Mouse (Mus musculus): ENCODE results near the gene Hist1h2be. TPM values are rescaled to one million over a fixed set of nuclear protein-coding genes. Genes with fewer than 3 reads are reported as not detected.
A peak's percentile ranks its signal among the peaks of the same experiment; 100 is the strongest.
"Not testable (repeated sequence)": the region's sequence is repeated elsewhere in the genome, so short reads cannot be mapped to it uniquely, and the experiment has no call there.

Hist1h2be gene
- polyA plus RNA-seq, 1 experiment from 2014 or later, result 2.6 TPM

DNA sequence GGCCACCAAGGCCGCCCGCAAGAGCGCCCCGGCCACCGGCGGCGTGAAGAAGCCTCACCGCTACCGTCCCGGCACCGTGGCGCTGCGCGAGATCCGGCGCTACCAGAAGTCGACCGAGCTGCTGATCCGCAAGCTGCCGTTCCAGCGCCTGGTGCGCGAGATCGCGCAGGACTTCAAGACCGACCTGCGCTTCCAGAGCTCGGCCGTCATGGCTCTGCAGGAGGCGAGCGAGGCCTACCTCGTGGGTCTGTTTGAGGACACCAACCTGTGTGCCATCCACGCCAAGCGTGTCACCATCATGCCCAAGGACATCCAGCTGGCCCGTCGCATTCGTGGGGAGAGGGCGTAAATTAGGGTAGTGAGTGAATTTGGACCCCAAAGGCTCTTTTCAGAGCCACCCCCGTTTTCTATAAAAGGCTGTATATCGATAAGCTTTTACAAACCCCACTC lies 45.0 kb downstream of the Hist1h2be start:
- not testable (repeated sequence) for H3K9me3 ChIP-seq (replicated peaks); ATAC-seq; H3K27me3 ChIP-seq; H3K36me3 ChIP-seq (ENCODE audit: poor library complexity, severe bottlenecking)
- Histone ChIP-seq H3K4me1 (peaks cover 32% of the 10 kb centered on the region), H3K9ac (peak overlapping the region; percentile 82), H3K27ac (peak overlapping the region; percentile 91), H3K4me3 (peak overlapping the region; percentile 48), H3K4me2 (peak overlapping the region; percentile 74)
- WGBS, result 0% methylated on average over 9 of the region's 40 CpGs

GRCm38 (mm10) chr13:23575271-23575851 lies 45.6 kb downstream of the Hist1h2be start, which contains the start of gene Hist1h3d:
TSS of gene Hist1h3d (plus strand) at chr13:23575763.
- Histone ChIP-seq H3K4me1 (peaks cover 33% of the 10 kb centered on the region), H3K27ac (peak within 1 kb of the TSS; percentile 91), H3K9ac (peak within 1 kb of the TSS; percentile 82), H3K36me3 (ENCODE audit: poor library complexity, severe bottlenecking) (no peaks in the 10 kb centered on the region), H3K4me3 (peak within 1 kb of the TSS; percentile 48), H3K27me3 (no peaks in the 10 kb centered on the region), H3K9me3 (replicated peaks) (no peaks in the 10 kb centered on the region), H3K4me2 (peak within 1 kb of the TSS; percentile 74)
- ATAC-seq, result peak; percentile 59
- WGBS, result under 1% methylated on average over 17 of the region's 18 CpGs

GRCm38 (mm10) chr13:23574546-23575170 lies 46.3 kb downstream of the Hist1h2be start:
- Histone ChIP-seq H3K9ac (peak overlapping the region; percentile 65), H3K4me1 (peaks cover 37% of the 10 kb centered on the region), H3K4me2 (peak overlapping the region; percentile 75), H3K4me3 (peak overlapping the region; percentile 51), H3K27ac (peak overlapping the region; percentile 97)
- H3K9me3 ChIP-seq (replicated peaks); H3K27me3 ChIP-seq; H3K36me3 ChIP-seq (ENCODE audit: poor library complexity, severe bottlenecking); ATAC-seq: not testable (repeated sequence)
- 0% methylated on average over 12 of the region's 39 CpGs for WGBS

DNA sequence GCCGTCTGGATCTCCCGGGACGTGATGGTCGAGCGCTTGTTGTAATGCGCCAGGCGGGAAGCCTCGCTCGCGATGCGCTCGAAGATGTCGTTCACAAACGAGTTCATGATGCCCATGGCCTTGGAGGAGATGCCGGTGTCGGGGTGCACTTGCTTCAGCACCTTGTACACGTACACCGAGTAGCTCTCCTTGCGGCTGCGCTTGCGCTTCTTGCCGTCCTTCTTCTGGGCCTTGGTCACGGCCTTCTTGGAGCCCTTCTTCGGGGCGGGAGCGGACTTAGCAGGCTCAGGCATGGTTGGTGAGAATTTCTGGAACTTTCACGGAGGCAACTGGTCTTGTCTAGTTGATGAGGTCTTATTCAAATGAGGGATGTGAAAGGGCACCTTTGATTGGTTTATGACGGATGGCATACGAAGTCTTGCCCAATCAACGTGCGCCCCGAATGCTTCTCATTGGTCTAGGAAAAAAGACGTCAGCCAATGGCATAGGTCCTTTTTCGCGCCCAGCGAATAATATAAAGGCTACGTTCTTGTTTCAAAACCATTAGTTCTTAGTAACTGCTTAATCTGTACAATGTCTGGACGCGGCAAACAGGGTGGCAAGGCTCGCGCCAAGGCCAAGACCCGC lies 46.9 kb downstream of the Hist1h2be start, which contains the start of the genes Hist1h2bf and Hist1h2ad:
Hist1h2bf (minus strand) TSS at position 299 of the 627 bp plus-strand sequence.
Hist1h2ad (plus strand) TSS at position 484 of the 627 bp plus-strand sequence.
- H3K9ac ChIP-seq, result peak within 1 kb of the TSS; percentile 86
- peaks cover 37% of the 10 kb centered on the region for H3K4me1 ChIP-seq
- not testable (repeated sequence) for H3K36me3 ChIP-seq (ENCODE audit: poor library complexity, severe bottlenecking); H3K27me3 ChIP-seq; H3K9me3 ChIP-seq (replicated peaks)
- peak within 1 kb of the TSS; percentile 97 for H3K27ac ChIP-seq
- WGBS, result under 1% methylated on average over 25 of the region's 42 CpGs
- peak within 1 kb of the TSS; percentile 75 for H3K4me2 ChIP-seq
- ATAC-seq, result peak; percentile 93
- H3K4me3 ChIP-seq, result peak within 1 kb of the TSS; percentile 51

DNA sequence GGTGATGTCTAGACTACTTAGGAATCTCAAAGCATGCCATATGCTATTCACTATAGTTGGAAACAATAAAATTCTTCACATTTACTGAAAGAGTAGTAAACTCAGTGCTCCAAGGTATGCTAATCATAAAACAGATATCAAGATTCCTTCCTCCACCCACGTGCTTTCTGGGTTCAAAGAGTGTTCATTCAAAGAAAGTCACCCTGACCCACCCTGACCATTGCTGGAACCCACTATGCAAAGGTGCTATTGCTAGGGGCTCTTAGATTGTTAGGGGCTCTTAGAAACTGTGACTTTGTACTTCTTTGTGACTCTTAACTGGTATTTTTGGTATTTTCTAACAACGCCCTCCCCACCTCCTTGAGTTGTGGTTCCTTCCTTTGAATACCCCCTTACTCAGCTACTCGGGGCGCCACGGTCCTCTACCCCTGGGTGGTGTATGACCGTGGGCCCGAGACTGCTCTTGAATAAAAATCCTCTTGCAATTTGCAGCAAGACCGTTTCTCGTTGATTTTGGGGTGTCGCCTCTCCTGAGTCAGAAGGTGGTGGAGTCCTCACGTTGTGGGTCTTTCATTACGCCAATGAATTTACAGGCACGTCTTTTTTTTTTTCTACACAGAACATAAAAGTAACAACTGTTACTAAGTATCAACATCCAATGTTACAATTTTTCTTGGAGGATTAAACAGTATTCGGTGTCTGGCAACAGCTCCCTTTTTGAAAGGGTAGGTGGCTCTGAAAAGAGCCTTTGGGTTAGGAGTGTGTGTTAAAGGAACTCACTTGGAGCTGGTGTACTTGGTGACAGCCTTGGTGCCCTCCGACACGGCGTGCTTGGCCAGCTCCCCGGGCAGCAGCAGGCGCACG lies 47.7 kb downstream of the Hist1h2be start:
- not testable (repeated sequence) for H3K27me3 ChIP-seq; H3K36me3 ChIP-seq (ENCODE audit: poor library complexity, severe bottlenecking); ATAC-seq; H3K9me3 ChIP-seq (replicated peaks)
- H3K4me3 ChIP-seq, result peak overlapping the region; percentile 51
- H3K4me1 ChIP-seq, result peaks cover 37% of the 10 kb centered on the region
- peak overlapping the region; percentile 75 for H3K4me2 ChIP-seq
- peak overlapping the region; percentile 97 for H3K27ac ChIP-seq
- WGBS, result 8% methylated on average over 20 of the region's 20 CpGs
- H3K9ac ChIP-seq, result peak overlapping the region; percentile 86

DNA sequence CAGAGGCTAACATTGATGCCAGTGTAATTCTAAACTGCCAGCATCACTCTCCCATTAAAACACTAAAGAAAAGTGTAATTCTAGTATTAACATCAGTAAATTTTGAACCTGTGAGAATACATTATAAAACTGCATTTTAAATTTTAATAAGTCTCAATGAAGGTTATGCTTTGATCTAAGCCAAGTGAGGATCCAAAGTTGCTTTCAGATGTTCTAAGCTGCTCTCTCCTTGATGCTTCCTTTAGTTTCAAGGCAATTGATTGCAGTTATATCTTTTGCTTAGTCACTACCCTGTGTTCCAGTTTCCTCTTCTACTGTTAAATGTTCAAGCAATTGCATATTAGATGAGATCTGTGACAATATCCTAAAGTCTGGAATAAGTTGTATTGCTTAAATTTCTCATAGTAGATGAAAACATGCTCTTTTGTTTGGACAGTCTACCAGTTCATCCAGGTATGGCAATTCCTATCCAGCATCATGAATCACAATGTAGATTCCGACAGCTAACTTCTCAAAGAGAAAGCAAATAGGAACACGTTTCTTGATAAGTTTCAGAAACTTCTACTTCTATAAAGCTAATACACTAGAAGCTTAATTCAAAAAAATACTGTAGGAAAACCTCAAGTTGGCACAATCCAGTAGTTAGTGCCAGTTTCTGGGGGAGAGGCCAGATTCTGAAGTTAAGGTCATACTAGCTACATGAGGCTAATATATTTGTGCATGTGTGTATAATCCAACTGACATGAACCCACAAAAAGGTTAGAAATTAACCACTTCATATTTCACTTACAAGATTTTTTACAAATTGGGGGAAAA lies 48.5 kb downstream of the Hist1h2be start:
- peaks cover 37% of the 10 kb centered on the region for H3K4me1 ChIP-seq
- H3K9me3 ChIP-seq (replicated peaks), result no peaks in the 10 kb centered on the region
- H3K9ac ChIP-seq, result peak overlapping the region; percentile 86
- no peaks in the 10 kb centered on the region for H3K36me3 ChIP-seq (ENCODE audit: poor library complexity, severe bottlenecking)
- peak overlapping the region; percentile 97 for H3K27ac ChIP-seq
- 36% methylated on average over 2 of the region's 2 CpGs for WGBS
- peak overlapping the region; percentile 75 for H3K4me2 ChIP-seq
- ATAC-seq, result no peak
- no peaks in the 10 kb centered on the region for H3K27me3 ChIP-seq
- peak overlapping the region; percentile 51 for H3K4me3 ChIP-seq

DNA sequence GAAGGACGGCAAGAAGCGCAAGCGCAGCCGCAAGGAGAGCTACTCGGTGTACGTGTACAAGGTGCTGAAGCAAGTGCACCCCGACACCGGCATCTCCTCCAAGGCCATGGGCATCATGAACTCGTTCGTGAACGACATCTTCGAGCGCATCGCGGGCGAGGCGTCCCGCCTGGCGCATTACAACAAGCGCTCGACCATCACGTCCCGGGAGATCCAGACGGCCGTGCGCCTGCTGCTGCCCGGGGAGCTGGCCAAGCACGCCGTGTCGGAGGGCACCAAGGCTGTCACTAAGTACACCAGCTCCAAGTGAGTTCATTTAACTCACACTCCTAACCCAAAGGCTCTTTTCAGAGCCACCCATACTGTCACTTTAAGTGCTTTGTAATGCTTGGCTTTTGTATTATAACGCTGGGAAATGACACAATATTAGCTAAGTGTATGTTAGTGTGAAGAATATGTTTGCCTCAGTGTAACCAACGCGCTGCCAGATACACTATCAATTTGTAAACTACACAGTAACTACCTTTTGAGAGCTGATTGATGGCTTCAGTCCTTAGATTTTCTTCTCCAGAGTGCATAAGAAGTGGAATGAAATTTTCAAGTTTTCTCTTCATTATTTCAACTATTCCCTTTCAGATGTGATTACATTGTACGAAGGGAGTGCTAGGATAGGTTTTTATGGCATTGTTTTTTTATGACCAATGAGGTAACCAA lies 49.3 kb downstream of the Hist1h2be start:
- peak overlapping the region; percentile 86 for H3K9ac ChIP-seq
- ATAC-seq; H3K27me3 ChIP-seq; H3K36me3 ChIP-seq (ENCODE audit: poor library complexity, severe bottlenecking); H3K9me3 ChIP-seq (replicated peaks): not testable (repeated sequence)
- peak overlapping the region; percentile 75 for H3K4me2 ChIP-seq
- H3K4me1 ChIP-seq, result peaks cover 29% of the 10 kb centered on the region
- H3K27ac ChIP-seq, result peak overlapping the region; percentile 97
- H3K4me3 ChIP-seq, result peak overlapping the region; percentile 51
- under 1% methylated on average over 12 of the region's 34 CpGs for WGBS

- ATAC-seq, result peak; percentile 90
- under 1% methylated on average over 18 of the region's 18 CpGs for WGBS
- peak within 1 kb of the TSS; percentile 97 for H3K27ac ChIP-seq
- peaks cover 23% of the 10 kb centered on the region for H3K4me1 ChIP-seq
- peak within 1 kb of the TSS; percentile 75 for H3K4me2 ChIP-seq
- no peaks in the 10 kb centered on the region for H3K9me3 ChIP-seq (replicated peaks)
- H3K9ac ChIP-seq, result peak within 1 kb of the TSS; percentile 86
- H3K36me3 ChIP-seq (ENCODE audit: poor library complexity, severe bottlenecking), result no peaks in the 10 kb centered on the region
- no peaks in the 10 kb centered on the region for H3K27me3 ChIP-seq
- peak within 1 kb of the TSS; percentile 51 for H3K4me3 ChIP-seq
These were observed 49.9 kb downstream of the Hist1h2be start, which contains the start of the genes Hist1h2ae and Hist1h2bg for GRCm38 (mm10) chr13:23571022-23571503. TSS of gene Hist1h2ae (minus strand) at chr13:23571220. TSS of gene Hist1h2bg (plus strand) at chr13:23571396.

GRCm38 (mm10) chr13:23570261-23571021 lies 50.5 kb downstream of the Hist1h2be start:
- H3K4me1 ChIP-seq, result peaks cover 22% of the 10 kb centered on the region
- not testable (repeated sequence) for H3K9me3 ChIP-seq (replicated peaks); ATAC-seq; H3K36me3 ChIP-seq (ENCODE audit: poor library complexity, severe bottlenecking); H3K27me3 ChIP-seq
- H3K9ac ChIP-seq, result peak overlapping the region; percentile 65
- H3K4me2 ChIP-seq, result peak overlapping the region; percentile 75
- 1% methylated on average over 26 of the region's 41 CpGs for WGBS
- peak overlapping the region; percentile 51 for H3K4me3 ChIP-seq
- H3K27ac ChIP-seq, result peak overlapping the region; percentile 97

DNA sequence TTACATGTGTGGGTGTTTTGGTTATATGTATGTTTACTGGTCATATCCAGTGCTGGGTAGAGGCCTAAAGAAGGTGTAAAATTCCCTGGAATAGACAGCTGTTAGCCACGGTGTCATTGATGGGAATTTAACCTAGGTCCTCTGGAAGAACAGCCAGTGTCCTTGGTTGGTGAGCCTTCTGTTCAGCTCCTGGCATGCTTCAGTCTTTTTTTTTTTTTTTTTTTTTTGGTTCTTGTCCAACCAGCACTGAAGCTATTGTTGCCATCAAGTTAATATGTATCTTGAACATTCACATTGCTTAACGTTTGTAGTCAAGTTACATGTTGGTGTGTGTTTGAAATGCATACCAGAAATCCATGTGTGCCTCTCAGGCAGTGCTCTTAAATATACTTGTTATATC lies 56.4 kb downstream of the Hist1h2be start:
- H3K27me3 ChIP-seq, result no peaks in the 10 kb centered on the region
- no peak for ATAC-seq
- no peak overlapping the region for H3K4me2 ChIP-seq
- WGBS, result 88% methylated on average over 2 of the region's 2 CpGs
- no peak overlapping the region for H3K9ac ChIP-seq
- no peaks in the 10 kb centered on the region for H3K9me3 ChIP-seq (replicated peaks)
- no peaks in the 10 kb centered on the region for H3K36me3 ChIP-seq (ENCODE audit: poor library complexity, severe bottlenecking)
- H3K27ac ChIP-seq, result no peak overlapping the region
- peaks cover 3% of the 10 kb centered on the region; the same call in 1 of the 2 replicates for H3K4me1 ChIP-seq
- H3K4me3 ChIP-seq, result no peak overlapping the region
